Mouse (Mus musculus): ENCODE results near the gene Trub1. TPM values are rescaled to one million over a fixed set of nuclear protein-coding genes. Genes with fewer than 3 reads are reported as not detected.
A peak's percentile ranks its signal among the peaks of the same experiment; 100 is the strongest.

Gene Trub1
- polyA plus RNA-seq, 1 experiment from 2014 or later, result 14.9 TPM

DNA sequence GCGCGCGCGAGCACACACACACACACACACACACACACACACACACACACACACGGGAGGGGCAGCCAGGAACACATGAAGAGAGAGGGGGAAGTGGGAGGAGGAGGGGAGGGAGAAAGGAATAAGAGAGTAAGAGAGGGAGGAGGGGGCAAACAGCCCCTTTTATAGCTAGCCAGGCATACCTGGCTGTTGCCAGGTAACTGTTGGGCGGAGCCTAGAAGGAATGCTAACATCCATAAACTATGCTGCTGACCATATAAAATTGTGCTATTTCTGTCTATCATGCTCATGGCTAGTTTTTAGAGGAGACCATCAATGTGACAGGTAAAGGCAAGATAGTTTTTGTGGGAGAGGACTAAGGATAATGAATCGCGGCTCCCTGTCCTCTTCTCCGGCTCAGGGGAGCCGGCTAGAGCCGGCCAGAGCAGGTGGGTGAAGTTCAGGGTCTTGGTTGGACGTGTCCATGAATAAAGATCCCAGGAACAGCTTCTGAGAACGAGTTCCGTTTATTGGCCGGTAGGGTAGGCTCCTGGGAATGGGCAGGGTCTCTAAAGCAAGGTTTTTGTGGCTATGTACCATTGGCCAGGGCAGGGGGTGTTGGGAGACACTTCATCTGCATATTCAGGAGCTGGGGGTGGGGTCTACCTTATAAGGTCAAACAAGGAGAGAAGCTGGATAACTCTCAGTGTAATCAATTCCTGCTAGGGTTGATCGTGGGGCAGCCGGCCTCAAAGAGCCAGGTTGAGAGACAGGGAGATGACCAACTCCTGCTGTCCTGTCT is 34.7 kb upstream of the Trub1 start:
- no peak overlapping the region for H3K9ac ChIP-seq (replicated peaks; ENCODE audit: low read depth, low read length)
- H3K4me3 ChIP-seq (ENCODE audit: low read depth, low read length), result no peak overlapping the region
- no peaks in the 10 kb centered on the region for H3K4me1 ChIP-seq (ENCODE audit: control insufficient read depth, insufficient read depth, low read length)
- no peak for ATAC-seq (ENCODE audit: low read depth)
- no peaks in the 10 kb centered on the region for H3K9me3 ChIP-seq (ENCODE audit: control insufficient read depth, low read length)
- 29% methylated on average over 17 of the region's 17 CpGs for WGBS
- H3K36me3 ChIP-seq (ENCODE audit: control insufficient read depth, insufficient read depth, low read length), result no peaks in the 10 kb centered on the region
- H3K4me2 ChIP-seq (ENCODE audit: low read depth, low read length), result no peak overlapping the region; the same call in 1 of the 2 replicates
- H3K27me3 ChIP-seq (ENCODE audit: control insufficient read depth, insufficient read depth, low read length), result no peaks in the 10 kb centered on the region
- H3K27ac ChIP-seq (ENCODE audit: low read depth, low read length), result no peak overlapping the region

DNA sequence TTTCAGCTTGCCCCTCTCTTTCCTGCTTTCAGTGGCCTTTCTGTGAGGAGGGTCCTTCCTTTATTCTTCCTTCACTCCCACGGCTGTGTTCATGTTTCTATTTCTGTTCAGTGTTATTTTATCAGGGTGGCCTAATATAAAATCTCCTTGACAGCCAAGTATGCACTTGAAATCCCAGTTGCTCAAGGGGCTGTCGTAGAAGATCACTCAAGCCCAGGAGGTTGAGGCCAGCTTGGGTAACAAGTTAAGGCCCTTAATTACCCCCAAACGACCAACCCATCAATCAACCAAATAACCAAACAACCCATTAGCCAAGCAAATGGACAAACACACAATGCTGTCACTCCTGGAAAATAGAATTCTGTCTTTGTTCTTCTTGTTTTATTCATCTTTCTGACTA is 29.3 kb upstream of the Trub1 start:
- no peak for ATAC-seq (ENCODE audit: low read depth)
- Histone ChIP-seq H3K4me3 (ENCODE audit: low read depth, low read length) (no peak overlapping the region), H3K4me2 (ENCODE audit: low read depth, low read length) (no peak overlapping the region), H3K9ac (replicated peaks; ENCODE audit: low read depth, low read length) (no peak overlapping the region), H3K4me1 (ENCODE audit: control insufficient read depth, insufficient read depth, low read length) (no peaks in the 10 kb centered on the region), H3K36me3 (ENCODE audit: control insufficient read depth, insufficient read depth, low read length) (no peaks in the 10 kb centered on the region), H3K27ac (ENCODE audit: low read depth, low read length) (no peak overlapping the region), H3K9me3 (ENCODE audit: control insufficient read depth, low read length) (no peaks in the 10 kb centered on the region), H3K27me3 (ENCODE audit: control insufficient read depth, insufficient read depth, low read length) (no peaks in the 10 kb centered on the region)
- 25% methylated on average over 3 of the region's 3 CpGs for WGBS

DNA sequence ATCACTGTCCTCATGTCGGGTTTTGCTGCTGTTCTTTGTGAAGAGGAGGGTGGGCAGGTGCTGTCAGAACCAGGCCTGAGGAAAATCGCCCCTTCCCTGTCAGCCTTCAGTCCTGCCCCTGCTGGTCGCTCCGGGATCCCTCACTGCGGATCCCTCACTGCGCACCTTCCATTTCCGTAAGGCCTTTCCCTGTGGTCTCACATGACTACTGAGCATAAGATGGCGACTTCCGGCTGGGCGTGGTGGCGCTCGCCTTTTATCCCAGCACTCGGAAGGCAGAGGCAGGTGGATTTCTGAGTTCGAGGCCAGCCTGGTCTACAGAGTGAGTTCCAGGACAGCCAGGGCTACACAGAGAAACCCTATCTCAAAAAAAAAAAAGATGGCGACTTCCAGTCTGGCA is 27.4 kb upstream of the Trub1 start:
- Histone ChIP-seq H3K27me3 (ENCODE audit: control insufficient read depth, insufficient read depth, low read length) (no peaks in the 10 kb centered on the region), H3K4me2 (ENCODE audit: low read depth, low read length) (no peak overlapping the region), H3K27ac (ENCODE audit: low read depth, low read length) (no peak overlapping the region), H3K4me1 (ENCODE audit: control insufficient read depth, insufficient read depth, low read length) (no peaks in the 10 kb centered on the region), H3K9ac (replicated peaks; ENCODE audit: low read depth, low read length) (no peak overlapping the region), H3K36me3 (ENCODE audit: control insufficient read depth, insufficient read depth, low read length) (no peaks in the 10 kb centered on the region), H3K9me3 (ENCODE audit: control insufficient read depth, low read length) (no peaks in the 10 kb centered on the region), H3K4me3 (ENCODE audit: low read depth, low read length) (no peak overlapping the region)
- no peak for ATAC-seq (ENCODE audit: low read depth)
- WGBS, result 95% methylated on average over 15 of the region's 15 CpGs

DNA sequence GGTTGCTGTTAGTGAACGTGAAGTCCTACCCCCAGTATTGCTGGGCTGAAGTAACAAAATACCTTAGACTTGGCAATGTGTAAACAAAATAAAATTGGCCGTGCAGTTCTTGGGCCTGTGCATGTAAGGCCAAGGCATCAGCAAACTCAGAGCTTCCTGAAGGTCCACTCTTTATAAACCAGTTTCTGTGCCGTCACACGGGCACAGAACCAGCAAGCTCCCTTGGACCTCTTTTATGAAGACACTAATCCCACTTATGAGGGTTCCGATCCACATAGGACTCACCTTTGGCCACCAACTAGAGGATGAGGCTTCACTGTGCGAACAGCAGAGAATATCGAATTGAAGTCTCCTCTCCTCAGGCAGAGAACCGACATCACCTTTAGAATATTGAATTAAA is 25.9 kb upstream of the Trub1 start:
- H3K9ac ChIP-seq (replicated peaks; ENCODE audit: low read depth, low read length), result no peak overlapping the region
- H3K36me3 ChIP-seq (ENCODE audit: control insufficient read depth, insufficient read depth, low read length), result no peaks in the 10 kb centered on the region
- ATAC-seq (ENCODE audit: low read depth), result no peak
- WGBS, result 96% methylated on average over 8 of the region's 8 CpGs
- no peaks in the 10 kb centered on the region for H3K27me3 ChIP-seq (ENCODE audit: control insufficient read depth, insufficient read depth, low read length)
- H3K4me3 ChIP-seq (ENCODE audit: low read depth, low read length), result no peak overlapping the region
- no peak overlapping the region for H3K4me2 ChIP-seq (ENCODE audit: low read depth, low read length)
- no peaks in the 10 kb centered on the region for H3K4me1 ChIP-seq (ENCODE audit: control insufficient read depth, insufficient read depth, low read length)
- H3K9me3 ChIP-seq (ENCODE audit: control insufficient read depth, low read length), result no peaks in the 10 kb centered on the region
- H3K27ac ChIP-seq (ENCODE audit: low read depth, low read length), result no peak overlapping the region

DNA sequence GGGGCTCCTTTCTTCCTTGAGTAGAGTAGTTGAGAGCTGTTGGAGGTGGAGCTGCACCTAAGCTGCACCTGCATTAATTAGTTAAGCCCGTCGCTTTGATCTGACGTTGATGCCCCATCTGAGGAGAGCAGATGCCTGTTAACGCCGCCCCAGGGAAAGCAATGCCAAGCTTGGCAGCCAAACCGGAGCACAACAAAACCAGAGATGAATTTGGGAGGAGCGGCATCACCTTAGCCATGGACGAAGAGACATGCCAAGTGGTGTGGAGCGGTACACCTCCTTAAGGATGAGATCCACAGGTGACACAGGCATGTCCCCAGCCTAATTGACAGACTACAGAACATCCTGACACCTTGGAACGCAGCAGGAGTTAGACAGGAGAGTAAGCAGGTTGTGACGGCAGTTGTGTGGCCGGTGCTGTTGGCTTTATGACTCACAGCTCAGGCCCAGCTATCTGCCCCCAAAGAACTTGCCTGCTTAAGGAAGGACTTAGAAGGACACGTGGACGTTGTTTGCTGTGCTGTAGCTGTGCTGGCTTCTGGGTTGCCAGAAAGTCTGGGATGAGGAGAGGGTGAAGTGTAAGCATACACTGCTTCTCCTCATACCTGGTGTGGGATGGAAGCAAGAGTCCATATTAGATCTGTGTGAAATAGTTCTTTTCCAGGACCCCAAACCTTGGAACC is 24.8 kb upstream of the Trub1 start:
- Histone ChIP-seq H3K4me1 (ENCODE audit: control insufficient read depth, insufficient read depth, low read length) (no peaks in the 10 kb centered on the region), H3K36me3 (ENCODE audit: control insufficient read depth, insufficient read depth, low read length) (no peaks in the 10 kb centered on the region), H3K4me3 (ENCODE audit: low read depth, low read length) (no peak overlapping the region), H3K27ac (ENCODE audit: low read depth, low read length) (no peak overlapping the region), H3K4me2 (ENCODE audit: low read depth, low read length) (no peak overlapping the region), H3K27me3 (ENCODE audit: control insufficient read depth, insufficient read depth, low read length) (no peaks in the 10 kb centered on the region), H3K9me3 (ENCODE audit: control insufficient read depth, low read length) (no peaks in the 10 kb centered on the region), H3K9ac (replicated peaks; ENCODE audit: low read depth, low read length) (no peak overlapping the region)
- no peak for ATAC-seq (ENCODE audit: low read depth)
- 74% methylated on average over 14 of the region's 14 CpGs for WGBS

DNA sequence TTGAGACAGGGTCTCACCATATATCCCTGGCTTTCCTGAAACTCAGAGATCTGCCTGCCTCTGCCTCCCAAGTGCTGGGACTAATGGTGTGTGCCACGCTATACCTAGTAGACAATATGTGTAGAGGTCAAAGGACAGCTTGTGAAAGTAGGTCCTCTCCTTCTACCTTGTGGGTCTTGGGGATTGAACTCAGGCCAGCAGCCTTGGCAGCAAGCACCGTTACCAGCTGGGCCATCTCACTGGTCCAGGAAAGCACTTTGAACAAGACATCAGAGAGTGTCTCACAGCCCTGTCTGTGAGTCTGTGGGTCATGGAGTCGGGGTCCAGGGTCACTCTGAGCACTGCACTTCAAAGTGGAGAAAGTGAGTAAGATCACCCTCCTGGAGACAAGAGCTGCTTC is 24.1 kb upstream of the Trub1 start:
- no peaks in the 10 kb centered on the region for H3K9me3 ChIP-seq (ENCODE audit: control insufficient read depth, low read length)
- H3K9ac ChIP-seq (replicated peaks; ENCODE audit: low read depth, low read length), result no peak overlapping the region
- H3K4me3 ChIP-seq (ENCODE audit: low read depth, low read length), result no peak overlapping the region
- no peak overlapping the region for H3K27ac ChIP-seq (ENCODE audit: low read depth, low read length)
- H3K4me1 ChIP-seq (ENCODE audit: control insufficient read depth, insufficient read depth, low read length), result peaks cover 6% of the 10 kb centered on the region
- H3K4me2 ChIP-seq (ENCODE audit: low read depth, low read length), result no peak overlapping the region
- WGBS, result 94% methylated on average over 3 of the region's 3 CpGs
- no peaks in the 10 kb centered on the region for H3K36me3 ChIP-seq (ENCODE audit: control insufficient read depth, insufficient read depth, low read length)
- no peaks in the 10 kb centered on the region for H3K27me3 ChIP-seq (ENCODE audit: control insufficient read depth, insufficient read depth, low read length)
- no peak for ATAC-seq (ENCODE audit: low read depth)

DNA sequence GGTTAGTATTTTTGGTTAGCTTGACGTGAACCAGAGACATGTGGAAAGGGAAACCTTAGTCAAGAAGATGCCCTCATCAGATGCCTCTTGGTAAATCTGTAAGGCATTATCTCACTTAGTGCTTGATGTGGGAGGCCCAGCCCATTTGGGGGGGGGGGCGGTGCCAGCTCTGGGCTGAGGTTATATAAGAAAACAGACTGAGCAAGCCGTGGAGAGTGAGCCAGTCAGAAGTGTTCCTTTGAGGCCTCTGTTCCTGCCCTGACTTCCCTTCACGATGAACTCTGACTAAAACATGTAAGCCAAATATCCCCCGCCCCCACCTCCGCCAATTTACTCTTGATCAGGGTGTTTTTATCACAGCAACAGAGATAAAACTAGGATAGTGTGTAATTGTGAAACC is 22.8 kb upstream of the Trub1 start:
- 82% methylated on average over 6 of the region's 6 CpGs for WGBS
- H3K36me3 ChIP-seq (ENCODE audit: control insufficient read depth, insufficient read depth, low read length), result no peaks in the 10 kb centered on the region
- H3K9ac ChIP-seq (replicated peaks; ENCODE audit: low read depth, low read length), result no peak overlapping the region
- ATAC-seq (ENCODE audit: low read depth), result no peak
- no peak overlapping the region for H3K4me3 ChIP-seq (ENCODE audit: low read depth, low read length)
- H3K9me3 ChIP-seq (ENCODE audit: control insufficient read depth, low read length), result no peaks in the 10 kb centered on the region
- H3K27ac ChIP-seq (ENCODE audit: low read depth, low read length), result no peak overlapping the region
- no peak overlapping the region for H3K4me2 ChIP-seq (ENCODE audit: low read depth, low read length)
- peaks cover 11% of the 10 kb centered on the region for H3K4me1 ChIP-seq (ENCODE audit: control insufficient read depth, insufficient read depth, low read length)
- no peaks in the 10 kb centered on the region for H3K27me3 ChIP-seq (ENCODE audit: control insufficient read depth, insufficient read depth, low read length)

DNA sequence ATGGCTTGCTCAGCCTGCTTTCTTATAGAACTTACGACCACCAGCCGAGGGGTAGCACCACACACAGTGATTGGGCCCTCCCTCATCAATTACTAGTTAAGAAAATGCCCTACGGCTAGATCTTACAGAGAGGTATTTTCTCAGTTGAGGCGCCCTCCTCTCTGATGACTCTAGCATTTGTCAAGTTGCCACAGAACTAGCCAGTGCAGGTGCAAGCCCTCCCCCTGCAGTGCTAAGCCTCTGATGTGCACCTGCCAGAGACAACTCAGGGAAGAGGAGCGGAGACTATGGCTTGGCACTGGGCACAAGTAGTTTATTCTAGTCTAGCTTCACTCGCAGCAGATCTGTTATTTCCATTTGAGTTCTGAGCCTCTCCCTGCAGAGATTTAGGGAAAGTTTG is 21.2 kb upstream of the Trub1 start:
- 29% methylated on average over 6 of the region's 6 CpGs for WGBS
- no peaks in the 10 kb centered on the region for H3K36me3 ChIP-seq (ENCODE audit: control insufficient read depth, insufficient read depth, low read length)
- H3K9me3 ChIP-seq (ENCODE audit: control insufficient read depth, low read length), result no peaks in the 10 kb centered on the region
- H3K4me3 ChIP-seq (ENCODE audit: low read depth, low read length), result no peak overlapping the region
- no peak for ATAC-seq (ENCODE audit: low read depth)
- no peak overlapping the region for H3K9ac ChIP-seq (replicated peaks; ENCODE audit: low read depth, low read length)
- no peak overlapping the region for H3K27ac ChIP-seq (ENCODE audit: low read depth, low read length)
- H3K27me3 ChIP-seq (ENCODE audit: control insufficient read depth, insufficient read depth, low read length), result no peaks in the 10 kb centered on the region
- H3K4me1 ChIP-seq (ENCODE audit: control insufficient read depth, insufficient read depth, low read length), result peaks cover 11% of the 10 kb centered on the region
- H3K4me2 ChIP-seq (ENCODE audit: low read depth, low read length), result no peak overlapping the region

DNA sequence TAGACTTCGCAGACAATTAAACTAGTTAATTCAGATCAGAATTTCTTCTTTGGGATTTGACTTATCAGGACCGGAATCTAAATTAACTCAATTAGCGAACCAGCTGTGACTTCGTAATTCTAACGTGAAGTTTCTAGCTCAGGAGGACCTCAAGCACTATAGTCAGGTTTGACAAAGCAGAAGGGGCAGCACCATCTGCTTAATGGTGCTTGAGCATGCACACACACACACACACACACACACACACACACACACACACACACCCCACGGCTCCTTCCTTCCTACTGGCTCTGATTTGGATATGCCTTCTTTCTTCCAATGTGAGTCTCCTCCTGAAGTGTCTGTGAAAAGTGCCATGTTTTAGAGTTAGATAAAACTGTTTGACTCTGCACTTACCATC is 18.7 kb upstream of the Trub1 start:
- no peaks in the 10 kb centered on the region for H3K36me3 ChIP-seq (ENCODE audit: control insufficient read depth, insufficient read depth, low read length)
- H3K9me3 ChIP-seq (ENCODE audit: control insufficient read depth, low read length), result no peaks in the 10 kb centered on the region
- 0 out of 2 replicates have a peak, but pooled peaks have one; percentile 9 for ATAC-seq (ENCODE audit: low read depth)
- no peak overlapping the region for H3K4me3 ChIP-seq (ENCODE audit: low read depth, low read length)
- no peak overlapping the region for H3K4me2 ChIP-seq (ENCODE audit: low read depth, low read length)
- WGBS, result 38% methylated on average over 6 of the region's 6 CpGs
- peaks cover 14% of the 10 kb centered on the region for H3K4me1 ChIP-seq (ENCODE audit: control insufficient read depth, insufficient read depth, low read length)
- no peak overlapping the region for H3K9ac ChIP-seq (replicated peaks; ENCODE audit: low read depth, low read length)
- H3K27ac ChIP-seq (ENCODE audit: low read depth, low read length), result no peak overlapping the region
- no peaks in the 10 kb centered on the region for H3K27me3 ChIP-seq (ENCODE audit: control insufficient read depth, insufficient read depth, low read length)

All from neural tube, embryonic 14.5 days (tissue).